Mouse (Mus musculus) left cerebral cortex, postnatal 36 days (tissue): ENCODE measurements at regions not wholly inside any gene's neighbourhood (a gene's known extent, or its start where the extent isn't known, plus 50 kb on each side); places are given as distances from the start of the nearest gene placed in this dataset.

Experiments used
- DNase-seq, 2 experiments: peaks; one replicate each; pipeline ENCODE4 v3.0.0; 2021 to 2022; ENCODE audit warnings: low spot score in 2 of 2, mixed read lengths in 1 of 2
- intact Hi-C: fragments of 180-260 bp; cut with DNase I; formaldehyde crosslinking; loops from one replicate; pipeline ENCODE4 v1.15.1; 2025

DNA sequence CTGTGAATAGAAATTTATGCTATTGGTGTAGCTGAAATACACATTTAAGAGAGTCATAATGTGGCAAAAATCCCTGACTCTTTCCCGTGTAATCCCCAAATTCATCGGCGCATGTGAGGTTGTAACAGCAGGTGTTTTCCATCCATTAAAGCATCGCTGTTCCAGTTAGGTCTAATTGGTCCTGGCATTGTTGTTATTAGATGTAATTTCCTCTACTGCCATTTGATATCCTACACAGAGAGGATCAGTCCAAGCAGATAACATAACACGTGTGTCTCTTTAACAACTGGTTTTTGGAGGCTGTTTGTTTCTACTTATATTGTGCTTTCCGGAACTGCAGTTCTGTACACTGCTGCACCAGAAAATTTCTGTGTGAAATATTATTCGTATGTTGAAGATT, 101.8 kb downstream of the Vgll3 start:
- no peak for DNase-seq
- intact Hi-C loops: no loop called here

DNA sequence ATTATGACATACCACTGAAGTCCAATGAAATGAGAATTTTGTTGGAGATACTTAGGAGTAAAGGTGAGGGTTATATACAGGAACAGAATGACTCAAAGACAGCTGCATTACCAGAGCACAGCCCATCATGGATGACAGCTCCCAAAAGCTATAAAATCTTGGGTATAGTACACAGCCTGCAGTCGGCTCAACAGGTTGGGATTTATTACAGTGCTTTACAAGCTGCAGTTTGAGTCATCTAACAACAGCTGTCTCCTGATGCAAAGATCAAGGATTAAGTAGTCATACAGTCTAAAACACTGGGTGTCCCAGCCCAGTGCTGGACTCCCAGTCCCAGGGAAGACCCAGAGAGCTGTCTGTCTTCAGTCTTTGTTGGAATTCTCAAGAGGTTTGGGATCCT, 110.9 kb downstream of the Vgll3 start:
- DNase-seq: no peak
- intact Hi-C loops: no loop called here

DNA sequence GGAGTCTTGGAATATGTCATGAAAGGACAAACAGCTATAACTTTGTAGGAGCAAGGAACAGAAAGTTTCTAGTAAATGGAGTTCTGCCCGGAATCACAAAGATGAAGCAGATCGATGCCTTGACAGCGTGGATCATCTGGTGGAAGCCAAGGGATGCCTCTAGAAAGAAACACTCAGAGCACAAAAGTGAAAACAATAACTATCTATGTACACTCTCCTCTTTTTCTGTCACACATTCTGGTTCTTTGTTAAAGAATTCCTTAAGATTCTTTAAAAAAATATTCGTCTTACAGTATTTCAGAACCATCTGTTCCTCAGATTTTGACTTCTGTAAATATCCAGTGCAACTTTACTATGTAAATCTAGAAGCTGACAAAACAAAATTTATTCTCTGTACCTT, 148.8 kb downstream of the Vgll3 start:
- no peak for DNase-seq
- intact Hi-C loops: no loop called here

DNA sequence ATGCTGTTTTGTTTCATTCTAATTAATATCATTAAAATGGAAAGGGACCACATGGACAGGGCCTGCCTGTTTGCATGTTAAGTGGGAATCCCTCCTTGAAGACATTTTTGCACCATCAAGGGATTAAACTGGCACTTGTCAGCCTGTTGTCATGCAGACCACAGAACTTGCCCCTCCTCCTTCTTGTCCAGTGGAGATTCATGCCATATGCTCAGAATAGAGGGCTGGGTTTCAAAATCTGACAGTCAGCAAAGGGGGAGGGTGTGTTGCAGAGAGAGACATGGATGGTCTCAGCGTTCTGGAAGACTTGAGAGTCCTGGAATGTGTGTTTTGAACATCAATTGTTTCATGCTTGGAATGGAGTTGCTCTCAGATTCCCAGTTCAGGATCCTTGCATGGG, 149.2 kb downstream of the Vgll3 start:
- no peak for DNase-seq
- intact Hi-C loops: no loop called here

DNA sequence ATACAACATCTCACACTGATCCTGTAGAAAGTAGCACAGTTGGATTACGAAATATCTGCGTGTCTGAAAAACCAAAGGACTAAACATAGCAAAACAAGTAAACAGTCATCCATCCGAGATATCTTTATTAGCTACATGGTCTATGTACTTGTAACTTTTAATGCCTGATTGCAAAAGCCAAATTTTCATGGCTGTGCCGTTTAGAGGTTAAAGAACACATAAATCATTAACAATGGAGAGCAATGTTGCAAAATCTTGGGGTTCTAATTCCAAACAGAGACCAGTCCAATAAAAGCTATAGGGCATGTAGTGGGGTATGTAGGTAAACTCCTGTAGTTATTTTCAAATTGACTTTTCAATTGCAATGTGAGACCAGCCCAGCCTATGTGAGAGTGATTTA, 162.0 kb downstream of the Vgll3 start:
- no peak for DNase-seq
- intact Hi-C loops: no loop called here

DNA sequence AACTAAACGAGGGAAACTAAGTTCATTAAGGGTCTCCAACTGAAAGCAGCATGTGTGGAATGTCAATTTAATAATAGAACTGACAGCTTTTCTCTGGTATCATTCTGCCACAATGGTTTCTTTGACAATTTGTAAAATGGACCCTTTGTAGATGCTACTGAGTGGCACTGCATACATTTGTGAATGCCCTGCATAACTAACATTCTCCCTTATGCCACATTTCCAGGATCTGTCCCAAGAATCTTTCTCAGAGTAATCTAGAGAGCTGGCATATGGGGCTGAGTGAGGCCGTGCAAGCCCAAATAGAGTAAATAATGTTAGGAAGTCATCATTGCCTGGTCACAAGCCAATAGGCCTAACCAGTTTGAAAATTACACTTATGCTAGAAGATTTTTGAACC, 172.1 kb downstream of the Vgll3 start:
- no peak for DNase-seq
- intact Hi-C loops: no loop called here

DNA sequence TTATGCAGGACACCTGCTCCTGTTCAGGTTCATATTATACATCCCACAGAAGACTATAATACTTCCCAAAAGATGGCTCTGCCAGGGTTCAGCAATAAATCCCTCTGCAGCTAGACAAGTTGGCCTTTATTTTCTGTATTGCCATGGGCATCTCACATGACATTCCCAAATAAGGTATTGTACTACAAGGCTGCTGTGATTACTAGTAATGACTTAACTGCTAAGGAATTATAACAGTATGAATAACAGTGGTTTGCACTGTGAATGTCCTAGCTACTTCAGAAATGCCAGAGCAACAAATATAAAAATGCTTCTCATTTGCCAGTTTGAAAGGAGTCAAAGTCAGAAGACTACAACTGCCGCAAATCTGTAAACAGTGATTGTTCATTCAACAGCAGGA, 184.3 kb downstream of the Vgll3 start:
- intact Hi-C loops: no loop called here
- DNase-seq: no peak

DNA sequence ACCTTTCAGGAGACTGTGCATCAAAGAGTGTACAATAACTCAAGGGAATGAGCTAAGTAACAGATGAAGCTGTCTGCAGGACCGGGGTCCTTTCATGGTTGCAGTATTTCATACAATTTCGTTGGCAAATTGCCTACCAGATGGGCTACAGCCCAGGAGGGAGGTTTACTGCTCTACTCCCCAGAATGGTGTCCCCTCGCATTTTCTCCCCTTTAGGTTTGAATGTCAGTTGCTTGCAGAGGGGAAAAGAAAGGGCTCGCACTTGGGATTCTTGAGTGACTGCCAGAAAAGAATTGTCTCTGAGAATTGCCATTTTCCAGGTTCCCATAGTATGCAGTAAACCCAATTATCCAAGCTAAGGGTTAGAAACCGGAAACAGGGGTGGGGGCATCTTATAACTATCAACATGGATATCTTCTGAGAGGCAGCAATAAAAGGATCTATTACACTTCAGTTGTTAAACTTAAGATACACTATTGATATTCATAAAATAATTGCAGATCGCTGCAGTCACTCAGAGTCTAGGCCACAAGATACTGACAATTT, 185.7 kb downstream of the Vgll3 start:
- intact Hi-C loops: no loop called here
- no peak for DNase-seq

DNA sequence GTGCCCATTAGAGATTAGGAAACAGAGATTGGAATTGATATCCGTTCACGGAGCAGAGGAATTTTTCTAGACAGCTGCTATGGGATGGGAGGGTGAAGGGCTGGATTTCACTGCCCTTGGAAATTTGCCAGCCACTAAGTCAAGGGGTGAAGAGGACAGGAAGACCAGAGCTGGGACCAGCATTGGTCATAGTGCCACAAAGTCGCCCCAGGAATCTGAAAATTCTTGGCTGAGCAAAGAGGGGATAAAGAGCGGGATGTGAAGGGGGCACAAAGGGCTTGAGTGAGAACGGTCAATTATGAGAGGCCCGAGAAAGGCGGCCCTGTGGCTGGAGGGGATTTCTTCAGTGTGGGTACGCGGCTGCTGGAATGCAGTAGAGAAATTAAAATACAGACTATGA, 189.6 kb downstream of the Vgll3 start:
- no peak for DNase-seq
- intact Hi-C loops: loop anchor here (5.0 kb wide), 3 partner anchors 217 to 377 kb away; no protein-coding TSS in a partner anchor

DNA sequence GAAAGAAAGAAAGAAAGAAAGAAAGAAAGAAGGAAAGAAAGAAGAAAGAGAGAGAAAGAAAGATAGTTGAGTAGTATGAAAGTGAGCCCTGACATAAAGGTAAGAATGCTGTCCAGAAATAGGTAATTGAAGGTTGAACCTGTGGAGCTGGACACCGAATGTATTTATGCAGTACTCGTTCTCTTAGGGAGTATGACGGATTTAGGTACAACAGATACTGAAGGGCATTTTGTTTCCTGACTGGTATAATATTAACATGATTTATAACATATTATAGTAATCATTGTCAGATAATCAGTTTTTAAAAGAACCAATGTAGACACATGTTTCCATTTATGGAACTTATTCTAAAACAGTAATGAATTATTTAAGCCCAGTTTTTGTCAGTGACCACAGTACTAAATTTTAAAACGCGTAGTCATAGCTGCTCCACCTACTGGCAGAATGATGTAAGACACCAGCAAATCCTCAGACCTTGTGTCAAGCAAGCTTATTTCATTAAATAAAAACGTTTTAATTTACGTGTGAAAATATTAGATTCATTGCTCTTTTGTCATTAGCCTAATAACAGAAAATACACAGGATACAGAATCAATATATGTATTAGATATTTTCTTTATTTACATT, 191.0 kb downstream of the Vgll3 start:
- intact Hi-C loops: loop anchor here (5.0 kb wide), 3 partner anchors 219 to 379 kb away; no protein-coding TSS in a partner anchor

DNA sequence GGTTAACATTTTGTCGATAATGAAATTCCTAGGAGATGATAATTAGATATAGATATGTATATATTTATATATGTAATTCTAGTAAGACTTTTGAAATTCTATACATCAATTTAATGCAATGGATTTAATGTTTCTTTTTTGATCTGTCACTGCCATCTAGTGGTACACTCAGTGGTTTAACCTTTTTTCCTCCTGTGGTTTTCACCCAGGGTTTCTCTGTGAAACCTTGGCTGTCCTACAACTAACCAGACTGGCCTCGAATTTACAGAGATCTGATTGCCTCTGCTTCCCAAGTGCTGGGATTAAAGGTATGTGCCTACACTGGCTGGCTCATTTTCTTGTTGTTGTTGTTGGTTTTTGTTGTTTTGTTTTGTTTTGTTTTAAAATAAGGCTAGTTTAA, 198.6 kb downstream of the Vgll3 start:
- intact Hi-C loops: loop anchor here (10.0 kb wide), 2 partner anchors 1109 to 1259 kb away; no protein-coding TSS in a partner anchor
- DNase-seq: no peak

More for the DNA sequence above, 191.0 kb downstream of the Vgll3 start:
- peak in 1 of 2 experiments; percentile 17 for DNase-seq

DNA sequence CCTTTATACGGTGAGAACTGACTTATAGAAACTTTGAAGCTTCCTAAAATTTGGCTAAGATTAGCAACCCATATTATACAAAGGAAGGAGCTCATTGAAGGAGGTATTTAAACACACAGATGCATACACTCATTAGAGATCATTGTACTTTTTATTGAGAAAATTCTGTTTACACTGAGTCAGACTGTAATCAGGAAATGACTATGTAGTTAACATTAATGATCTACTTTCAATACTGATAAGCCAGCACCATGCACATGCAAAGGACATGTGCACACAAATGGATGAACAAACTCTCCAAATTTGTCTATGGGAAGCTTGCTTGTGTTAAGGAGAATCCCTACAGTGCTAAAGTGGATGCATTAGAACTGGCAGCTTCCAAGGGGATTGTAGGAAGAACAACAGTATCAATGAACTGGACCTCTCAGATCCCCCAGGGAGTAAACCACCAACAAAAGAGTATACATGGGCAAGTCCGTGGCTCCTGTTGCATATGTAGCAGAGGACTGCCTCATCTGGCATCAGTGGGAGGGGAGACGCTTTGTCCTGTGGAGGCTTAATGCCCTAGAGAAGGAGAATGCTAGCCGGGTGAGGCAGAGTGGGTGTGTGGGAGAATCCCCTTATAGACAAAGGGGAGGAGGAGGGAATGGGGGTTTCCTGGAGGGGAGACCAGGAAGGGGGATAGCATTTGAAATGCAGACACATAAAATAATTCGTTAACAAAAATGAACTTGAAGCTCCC, 200.0 kb downstream of the Vgll3 start:
- no peak for DNase-seq
- intact Hi-C loops: loop anchor here (10.0 kb wide), 2 partner anchors 1110 to 1260 kb away; no protein-coding TSS in a partner anchor

DNA sequence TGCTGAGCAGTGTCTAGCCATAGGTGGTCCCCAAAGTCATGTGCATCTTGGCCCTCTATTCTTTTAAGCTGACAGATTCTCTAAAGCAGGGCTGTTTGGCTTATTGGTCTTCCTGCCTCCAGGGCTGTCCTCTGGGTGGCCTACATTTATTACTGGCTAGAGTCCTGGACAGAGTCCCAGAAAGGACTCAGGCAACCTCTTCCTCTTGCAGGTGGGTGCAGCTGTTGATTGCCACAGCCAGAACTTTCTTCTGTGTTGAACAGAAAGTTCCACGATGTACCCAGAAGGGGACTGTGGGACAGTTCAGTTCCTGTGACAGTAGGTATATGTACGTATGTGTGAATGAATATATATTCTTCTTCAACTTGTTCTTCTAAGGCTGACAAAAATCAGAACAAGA, 202.0 kb downstream of the Vgll3 start:
- intact Hi-C loops: loop anchor here (10.0 kb wide), 2 partner anchors 1112 to 1262 kb away; no protein-coding TSS in a partner anchor

DNA sequence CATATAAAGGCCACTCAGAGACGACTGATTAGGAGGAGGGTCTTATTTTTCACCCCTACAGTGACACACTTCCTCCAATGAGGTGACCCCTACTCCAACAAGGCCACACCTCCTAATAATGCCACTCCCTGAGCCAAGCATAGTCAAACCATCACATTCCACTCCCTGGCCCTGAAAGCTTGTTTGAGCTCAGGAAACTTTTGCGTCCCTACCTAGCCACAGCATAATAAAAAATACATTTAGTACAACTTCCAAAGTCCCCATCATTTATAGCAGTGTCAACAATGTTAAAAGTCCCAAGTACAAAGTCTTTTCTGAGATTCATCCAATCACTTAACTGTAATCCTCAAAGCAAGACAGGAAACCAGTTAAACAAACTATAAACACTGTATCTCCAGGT, 208.3 kb downstream of the Vgll3 start:
- intact Hi-C loops: no loop called here
- no peak for DNase-seq

More for the DNA sequence above, 202.0 kb downstream of the Vgll3 start:
- DNase-seq: no peak
